Mouse (Mus musculus) 3T3-L1 (cell line): ENCODE measurements around the gene Nob1.

ENCODE experiments used
- DNase-seq: peaks from one replicate; pipeline ENCODE4 v3.0.0-alpha.2; 2015; ENCODE audit warnings: low read depth, low spot score

The Nob1 gene

GRCm38 (mm10) chr8:107424597-107425229 is at the start of gene Nob1:
TSS of gene Nob1 (minus strand) at chr8:107425051.
- peak; percentile 99 for DNase-seq

GRCm38 (mm10) chr8:107473369-107473768 is 48.5 kb upstream of the Nob1 start:
- no peak for DNase-seq

GRCm38 (mm10) chr8:107472403-107473100 is 47.7 kb upstream of the Nob1 start:
- no peak for DNase-seq

GRCm38 (mm10) chr8:107470302-107470701 is 45.5 kb upstream of the Nob1 start:
- peak; percentile 37 for DNase-seq

- no peak for DNase-seq
Observed at GRCm38 (mm10) chr8:107468811-107469302, 44.0 kb upstream of the Nob1 start.

- no peak for DNase-seq
Observed at GRCm38 (mm10) chr8:107466642-107467041, 41.8 kb upstream of the Nob1 start.

- no peak for DNase-seq
Observed at GRCm38 (mm10) chr8:107465332-107465990, 40.6 kb upstream of the Nob1 start.

GRCm38 (mm10) chr8:107462423-107462822 is 37.6 kb upstream of the Nob1 start:
- no peak for DNase-seq

- DNase-seq = no peak
Observed at GRCm38 (mm10) chr8:107458281-107458680, 33.4 kb upstream of the Nob1 start.

- DNase-seq = peak; percentile 85
Observed at GRCm38 (mm10) chr8:107457725-107458124, 32.9 kb upstream of the Nob1 start.

GRCm38 (mm10) chr8:107455268-107455667 is 30.4 kb upstream of the Nob1 start:
- DNase-seq = peak; percentile 89

GRCm38 (mm10) chr8:107453386-107453785 is 28.5 kb upstream of the Nob1 start:
- no peak for DNase-seq

- no peak for DNase-seq
Observed at GRCm38 (mm10) chr8:107451414-107452066, 26.7 kb upstream of the Nob1 start.

GRCm38 (mm10) chr8:107449655-107450054 is 24.8 kb upstream of the Nob1 start:
- DNase-seq = no peak

- no peak for DNase-seq
Observed at GRCm38 (mm10) chr8:107449130-107449529, 24.3 kb upstream of the Nob1 start.

- DNase-seq = no peak
Observed at GRCm38 (mm10) chr8:107448382-107448889, 23.6 kb upstream of the Nob1 start.

GRCm38 (mm10) chr8:107447713-107448112 is 22.9 kb upstream of the Nob1 start:
- DNase-seq = no peak

- no peak for DNase-seq
Observed at GRCm38 (mm10) chr8:107444626-107445025, 19.8 kb upstream of the Nob1 start.

- DNase-seq = no peak
Observed at GRCm38 (mm10) chr8:107439880-107440625, 15.2 kb upstream of the Nob1 start.

- no peak for DNase-seq
Observed at GRCm38 (mm10) chr8:107437711-107438110, 12.9 kb upstream of the Nob1 start.

GRCm38 (mm10) chr8:107436841-107437421 is 12.1 kb upstream of the Nob1 start:
- peak; percentile 90 for DNase-seq
